Mouse (Mus musculus): ENCODE measurements around the gene Gzmk. TPM values are rescaled to one million over a fixed set of nuclear protein-coding genes. Genes with fewer than 3 reads are reported as not detected.

Gzmk gene
- polyA plus RNA-seq, 2 experiments from 2014 or later = 1.2 TPM

DNA sequence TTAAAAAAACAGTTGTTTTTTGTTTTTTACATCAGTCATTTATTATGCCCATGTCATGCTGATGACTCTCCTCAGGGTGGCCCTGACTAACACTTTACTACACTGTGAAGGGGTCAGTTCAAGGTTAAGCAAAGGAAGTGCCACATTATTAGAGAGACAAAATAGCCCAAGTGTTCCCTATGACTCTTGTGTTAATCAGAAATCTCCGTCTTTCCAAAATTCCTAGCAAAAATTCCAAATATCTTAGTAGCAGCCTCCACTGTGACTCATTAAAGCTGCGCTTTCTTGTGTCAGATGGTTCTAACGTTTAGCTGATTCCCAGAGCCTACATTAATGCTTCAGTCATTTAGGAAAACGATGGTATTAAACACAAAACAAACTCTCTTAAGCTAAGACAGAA, 23.5 kb downstream of the Gzmk start:
- ATAC-seq = no peak

- no peak for ATAC-seq
Observed at GRCm38 (mm10) chr13:113201631-113202030, 24.1 kb downstream of the Gzmk start.

GRCm38 (mm10) chr13:113200726-113201125, 25.0 kb downstream of the Gzmk start:
- no peak for ATAC-seq

GRCm38 (mm10) chr13:113199331-113199730, 26.4 kb downstream of the Gzmk start:
- ATAC-seq = no peak

GRCm38 (mm10) chr13:113197872-113198502, 27.7 kb downstream of the Gzmk start:
- peak; percentile 96 for ATAC-seq

- no peak for ATAC-seq
Observed at GRCm38 (mm10) chr13:113196808-113197674, 28.7 kb downstream of the Gzmk start.

- peak; percentile 34 for ATAC-seq
Observed at GRCm38 (mm10) chr13:113183720-113184119, 42.0 kb downstream of the Gzmk start.

GRCm38 (mm10) chr13:113183310-113183709, 42.4 kb downstream of the Gzmk start:
- ATAC-seq = peak; percentile 88

- ATAC-seq = no peak
Observed at GRCm38 (mm10) chr13:113174162-113174561, 51.5 kb downstream of the Gzmk start.

DNA sequence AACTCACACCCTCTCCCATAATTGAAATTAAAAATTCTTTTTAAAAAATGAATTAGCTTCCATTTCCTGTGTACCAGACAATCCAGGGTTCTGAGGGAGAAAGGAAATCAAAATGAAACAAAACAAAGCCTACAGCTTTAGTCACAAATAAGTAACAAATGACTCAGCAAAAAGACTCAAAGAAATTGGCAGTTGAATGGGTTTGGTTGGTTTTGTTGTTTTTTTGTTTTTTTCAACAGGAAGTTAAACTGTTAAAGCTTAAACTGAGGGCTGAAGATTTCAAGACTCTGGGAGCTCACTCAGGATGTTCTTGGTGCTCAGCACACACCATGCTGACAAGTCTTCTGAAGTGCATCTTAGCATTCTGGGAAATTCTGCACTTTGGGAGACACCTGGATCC, 55.5 kb downstream of the Gzmk start:
- peak; percentile 69 for ATAC-seq

- ATAC-seq = peak; percentile 7
Observed at GRCm38 (mm10) chr13:113168018-113168534, 57.6 kb downstream of the Gzmk start.

DNA sequence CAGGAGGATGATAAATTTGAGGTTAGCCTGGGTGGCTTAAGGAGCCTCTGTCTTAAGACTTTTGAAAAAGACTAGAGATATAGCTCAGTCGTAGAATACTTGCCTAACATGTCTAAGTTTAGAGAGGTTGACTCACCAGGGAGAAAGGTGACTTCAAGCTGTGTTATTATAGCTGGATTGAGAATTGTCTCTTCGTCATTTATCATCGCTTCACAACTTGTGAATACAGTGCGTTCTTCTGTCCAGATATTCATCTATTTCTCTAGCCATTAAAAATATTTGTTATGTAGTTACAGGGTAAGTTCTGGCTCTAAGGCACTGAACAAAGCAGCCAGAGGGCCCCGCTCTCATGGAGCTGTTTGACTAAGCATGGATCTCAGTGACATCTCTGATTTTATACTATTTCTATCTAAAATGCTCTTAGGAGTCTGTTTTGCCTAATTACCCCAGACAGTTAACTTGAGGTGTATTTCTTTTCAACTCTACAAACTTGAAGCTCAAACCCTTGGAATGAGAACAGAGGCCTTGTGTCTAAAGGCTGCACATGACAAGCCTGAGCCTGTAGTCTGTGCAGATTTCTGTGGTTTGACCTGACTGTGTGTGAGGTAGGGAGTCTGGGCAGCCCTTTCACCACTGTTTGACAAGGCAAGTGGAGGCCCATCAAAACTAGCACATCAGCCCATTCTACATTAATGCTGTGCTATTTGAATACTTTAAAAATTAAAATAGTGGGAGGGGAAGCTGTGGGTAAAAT, 61.3 kb downstream of the Gzmk start:
- no peak for ATAC-seq

DNA sequence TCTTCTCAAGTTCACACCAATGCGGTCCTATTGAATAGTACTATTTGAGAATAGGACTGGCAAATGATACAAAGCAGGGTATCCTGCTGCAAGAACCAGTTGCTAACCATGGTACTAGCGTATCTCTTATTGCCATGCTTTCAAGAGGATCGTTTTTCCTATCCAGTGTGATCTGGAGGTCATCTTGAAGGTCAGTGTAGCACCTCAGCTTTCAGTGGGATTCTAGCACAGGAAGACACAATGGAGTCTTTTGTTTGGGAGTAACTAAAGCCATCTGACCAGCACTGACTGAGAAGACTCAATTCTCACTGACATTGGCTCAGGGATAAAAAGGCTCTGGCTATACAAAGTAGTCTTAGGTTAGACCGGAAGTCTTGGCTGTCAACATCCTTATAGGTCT, 74.2 kb downstream of the Gzmk start:
- ATAC-seq = no peak

DNA sequence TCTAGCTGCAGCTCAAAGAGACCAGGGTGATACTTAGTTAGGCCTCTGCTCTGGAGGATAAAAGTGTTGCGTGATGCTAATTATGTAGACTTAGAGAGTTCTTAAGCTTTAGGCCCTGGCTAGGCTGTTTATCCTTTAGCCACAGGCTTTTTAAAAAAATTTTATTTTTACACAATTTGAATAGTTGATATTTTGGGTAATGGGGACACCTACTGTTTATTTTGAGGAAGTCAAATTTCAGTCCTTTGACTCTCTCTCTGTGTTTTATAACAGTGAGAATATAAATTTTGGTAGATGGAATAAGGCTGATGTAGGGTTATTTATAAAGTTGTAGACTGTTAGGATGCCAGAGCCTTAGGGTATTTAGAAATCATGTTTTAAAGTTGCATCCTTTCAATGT, 86.1 kb downstream of the Gzmk start:
- ATAC-seq = no peak

DNA sequence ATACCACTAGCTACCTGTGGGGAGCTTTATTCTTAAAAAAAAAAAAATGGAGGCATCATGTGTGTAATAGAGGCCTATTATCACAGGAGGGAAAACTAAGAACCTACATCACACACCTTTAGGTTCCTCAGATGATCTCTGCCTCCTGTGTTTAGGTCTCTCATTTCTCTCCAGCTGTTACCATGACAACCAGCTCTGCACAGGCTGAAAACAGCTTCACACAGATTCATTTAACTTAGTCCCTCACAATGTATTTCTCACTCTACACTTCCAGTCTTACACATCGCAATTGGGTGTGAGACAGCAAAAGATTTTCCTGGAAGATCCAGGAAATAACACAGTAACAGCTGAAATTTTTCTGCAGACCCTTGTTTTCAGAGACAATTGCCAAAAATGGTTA, 95.7 kb downstream of the Gzmk start:
- no peak for ATAC-seq

Other genes with a start within 250 kb of the Gzmk start
- gene Ccno, start 238.1 kb downstream of the Gzmk start, polyA plus RNA-seq (2017; shearing (Covaris generic)) = not detected
- under 1 TPM in 1 of 2 experiments, not detected in 1; 0.13 TPM for gene Mcidas, start 232.1 kb downstream of the Gzmk start, polyA plus RNA-seq (2017; shearing (Covaris generic))
- under 1 TPM in 1 of 2 experiments, not detected in 1; 0.25 TPM for gene Cdc20b, start 190.8 kb downstream of the Gzmk start, polyA plus RNA-seq (2017; shearing (Covaris generic))
- not detected for gene Gpx8, start 179.5 kb downstream of the Gzmk start, polyA plus RNA-seq (2017; shearing (Covaris generic))
- gene Gzma, start 124.9 kb downstream of the Gzmk start, polyA plus RNA-seq (2017; shearing (Covaris generic)) = 1 to 10 TPM; 3.3 to 6.7 TPM
- not detected for gene Esm1, start 16.2 kb downstream of the Gzmk start, polyA plus RNA-seq (2017; shearing (Covaris generic))
- gene BC067074, start 67.3 kb upstream of the Gzmk start, polyA plus RNA-seq (2017; shearing (Covaris generic)) = not detected

All from activated CD4-positive, CD25-positive, alpha-beta regulatory T cell, adult 4 months (primary cell).